Mouse (Mus musculus): ENCODE results near the gene Dcp1a.
"Not testable (repeated sequence)": the region's sequence is repeated elsewhere in the genome, so short reads cannot be mapped to it uniquely, and the experiment has no call there.

Gene Dcp1a

GRCm38 (mm10) chr14:30533780-30534450, 54.6 kb downstream of the Dcp1a start:
- no peaks in the 10 kb centered on the region for H3K27me3 ChIP-seq (ENCODE audit: control insufficient read depth, insufficient read depth, low read length, poor library complexity, severe bottlenecking)

DNA sequence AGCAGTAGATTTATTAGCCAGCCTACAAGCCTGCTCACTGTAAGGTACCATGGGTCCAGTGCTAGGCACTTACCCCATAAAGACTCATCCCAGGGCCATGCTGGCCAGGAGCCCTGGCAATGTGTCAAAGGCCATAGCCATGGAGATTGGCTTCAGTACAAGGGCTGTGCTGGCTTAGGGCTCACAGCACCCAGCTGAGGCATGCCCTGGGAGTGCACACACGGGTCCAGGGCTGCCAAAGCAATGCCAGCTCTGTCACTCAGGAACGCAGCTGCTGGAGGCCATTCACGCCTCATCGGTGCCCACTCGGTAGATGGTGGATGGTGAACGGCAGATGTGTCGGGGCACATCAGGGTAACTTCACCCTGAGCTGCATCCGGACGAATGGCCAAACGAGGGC, 62.2 kb downstream of the Dcp1a start:
- H3K27me3 ChIP-seq (ENCODE audit: control insufficient read depth, insufficient read depth, low read length, poor library complexity, severe bottlenecking): no peaks in the 10 kb centered on the region
- no peak for DNase-seq (ENCODE audit: low read depth, low spot score)
- H3K36me3 ChIP-seq (ENCODE audit: control insufficient read depth, insufficient read depth, low read length, poor library complexity, severe bottlenecking): no peaks in the 10 kb centered on the region

More at GRCm38 (mm10) chr14:30533780-30534450, 54.6 kb downstream of the Dcp1a start:
- H3K36me3 ChIP-seq (ENCODE audit: control insufficient read depth, insufficient read depth, low read length, poor library complexity, severe bottlenecking): no peaks in the 10 kb centered on the region
- DNase-seq (ENCODE audit: low read depth, low spot score): no peak

DNA sequence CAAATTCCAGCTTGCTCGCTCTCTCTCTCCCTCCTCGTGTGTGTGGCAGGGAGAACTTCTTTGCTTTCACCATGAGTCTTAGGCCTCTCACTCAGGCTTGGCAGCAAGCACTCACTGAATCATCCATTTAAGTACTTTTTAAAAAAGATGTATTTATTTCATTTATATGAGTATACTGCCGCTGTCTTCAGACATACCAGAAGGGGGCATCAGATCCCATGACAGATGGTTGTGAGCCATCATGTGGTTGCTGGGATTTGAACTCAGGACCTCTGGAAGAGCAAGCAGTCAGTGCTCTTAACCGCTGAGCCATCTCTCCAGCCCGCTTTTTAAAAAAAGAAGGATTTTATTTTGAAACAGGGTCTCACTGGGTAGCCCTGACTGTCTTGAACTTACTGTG, 64.0 kb downstream of the Dcp1a start:
- H3K27me3 ChIP-seq (ENCODE audit: control insufficient read depth, insufficient read depth, low read length, poor library complexity, severe bottlenecking); DNase-seq (ENCODE audit: low read depth, low spot score); H3K36me3 ChIP-seq (ENCODE audit: control insufficient read depth, insufficient read depth, low read length, poor library complexity, severe bottlenecking): not testable (repeated sequence)

GRCm38 (mm10) chr14:30548131-30548720, 68.9 kb downstream of the Dcp1a start, which contains the start of gene Tkt:
Gene Tkt, plus strand, starts transcription at chr14:30548359.
- DNase-seq (ENCODE audit: low read depth, low spot score): no peak
- Histone ChIP-seq H3K36me3 (ENCODE audit: control insufficient read depth, insufficient read depth, low read length, poor library complexity, severe bottlenecking) (no peaks in the 10 kb centered on the region), H3K27me3 (ENCODE audit: control insufficient read depth, insufficient read depth, low read length, poor library complexity, severe bottlenecking) (no peaks in the 10 kb centered on the region)

GRCm38 (mm10) chr14:30548965-30549776, 69.8 kb downstream of the Dcp1a start:
- no peaks in the 10 kb centered on the region for H3K27me3 ChIP-seq (ENCODE audit: control insufficient read depth, insufficient read depth, low read length, poor library complexity, severe bottlenecking)
- peak; percentile 92 for DNase-seq (ENCODE audit: low read depth, low spot score)
- H3K36me3 ChIP-seq (ENCODE audit: control insufficient read depth, insufficient read depth, low read length, poor library complexity, severe bottlenecking): no peaks in the 10 kb centered on the region

GRCm38 (mm10) chr14:30549777-30550149, 70.4 kb downstream of the Dcp1a start:
- H3K36me3 ChIP-seq (ENCODE audit: control insufficient read depth, insufficient read depth, low read length, poor library complexity, severe bottlenecking): no peaks in the 10 kb centered on the region
- H3K27me3 ChIP-seq (ENCODE audit: control insufficient read depth, insufficient read depth, low read length, poor library complexity, severe bottlenecking): no peaks in the 10 kb centered on the region
- peak; percentile 39 for DNase-seq (ENCODE audit: low read depth, low spot score)

GRCm38 (mm10) chr14:30550232-30551070, 71.1 kb downstream of the Dcp1a start:
- no peaks in the 10 kb centered on the region for H3K36me3 ChIP-seq (ENCODE audit: control insufficient read depth, insufficient read depth, low read length, poor library complexity, severe bottlenecking)

GRCm38 (mm10) chr14:30551509-30551908, 72.2 kb downstream of the Dcp1a start:
- peak; percentile 38 for DNase-seq (ENCODE audit: low read depth, low spot score)
- no peaks in the 10 kb centered on the region for H3K27me3 ChIP-seq (ENCODE audit: control insufficient read depth, insufficient read depth, low read length, poor library complexity, severe bottlenecking)
- H3K36me3 ChIP-seq (ENCODE audit: control insufficient read depth, insufficient read depth, low read length, poor library complexity, severe bottlenecking): peaks cover 4% of the 10 kb centered on the region

More at GRCm38 (mm10) chr14:30550232-30551070, 71.1 kb downstream of the Dcp1a start:
- no peaks in the 10 kb centered on the region for H3K27me3 ChIP-seq (ENCODE audit: control insufficient read depth, insufficient read depth, low read length, poor library complexity, severe bottlenecking)
- no peak for DNase-seq (ENCODE audit: low read depth, low spot score)

DNA sequence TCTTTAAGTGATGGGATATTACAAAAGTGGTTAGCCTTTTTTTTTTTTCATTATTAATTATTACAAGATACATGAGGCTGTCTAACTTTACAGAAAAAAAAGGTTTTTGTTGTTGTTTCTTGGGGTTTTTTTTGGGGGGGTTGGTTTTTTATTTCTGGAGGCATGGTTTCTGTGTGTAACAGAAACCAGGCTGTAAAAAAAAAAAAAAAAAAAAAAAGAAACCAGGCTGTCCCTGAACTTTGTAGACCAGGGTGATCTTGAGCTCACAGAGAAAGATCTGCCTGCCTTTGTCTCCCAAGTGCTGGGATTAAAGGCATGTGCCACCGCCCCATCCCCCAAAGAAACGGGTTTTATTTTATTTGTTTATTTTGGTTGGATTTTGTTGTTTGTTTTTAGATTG, 72.6 kb downstream of the Dcp1a start:
- peaks cover 5% of the 10 kb centered on the region for H3K36me3 ChIP-seq (ENCODE audit: control insufficient read depth, insufficient read depth, low read length, poor library complexity, severe bottlenecking)
- H3K27me3 ChIP-seq (ENCODE audit: control insufficient read depth, insufficient read depth, low read length, poor library complexity, severe bottlenecking): no peaks in the 10 kb centered on the region
- no peak for DNase-seq (ENCODE audit: low read depth, low spot score)

DNA sequence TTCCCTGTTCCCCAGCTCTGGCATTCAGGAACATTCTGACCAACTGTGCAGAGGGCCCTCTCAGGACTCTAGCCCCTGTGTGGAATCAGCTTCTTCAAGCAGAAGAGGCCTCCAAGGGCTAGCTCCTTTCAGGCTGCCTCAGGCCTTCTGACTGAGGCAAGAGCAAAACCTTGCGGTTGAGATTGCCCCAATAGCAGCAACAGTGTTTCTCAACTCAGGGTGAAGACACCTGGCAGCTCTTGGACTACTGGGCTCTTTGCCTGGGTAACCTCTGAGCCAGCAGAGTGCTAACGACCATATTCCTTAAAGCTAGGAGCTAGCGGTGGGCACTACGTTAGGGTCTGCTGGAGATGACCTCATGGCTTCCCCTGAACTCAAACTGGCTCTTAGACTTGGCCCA, 73.8 kb downstream of the Dcp1a start:
- Histone ChIP-seq H3K36me3 (ENCODE audit: control insufficient read depth, insufficient read depth, low read length, poor library complexity, severe bottlenecking) (peaks cover 6% of the 10 kb centered on the region), H3K27me3 (ENCODE audit: control insufficient read depth, insufficient read depth, low read length, poor library complexity, severe bottlenecking) (no peaks in the 10 kb centered on the region)
- no peak for DNase-seq (ENCODE audit: low read depth, low spot score)

DNA sequence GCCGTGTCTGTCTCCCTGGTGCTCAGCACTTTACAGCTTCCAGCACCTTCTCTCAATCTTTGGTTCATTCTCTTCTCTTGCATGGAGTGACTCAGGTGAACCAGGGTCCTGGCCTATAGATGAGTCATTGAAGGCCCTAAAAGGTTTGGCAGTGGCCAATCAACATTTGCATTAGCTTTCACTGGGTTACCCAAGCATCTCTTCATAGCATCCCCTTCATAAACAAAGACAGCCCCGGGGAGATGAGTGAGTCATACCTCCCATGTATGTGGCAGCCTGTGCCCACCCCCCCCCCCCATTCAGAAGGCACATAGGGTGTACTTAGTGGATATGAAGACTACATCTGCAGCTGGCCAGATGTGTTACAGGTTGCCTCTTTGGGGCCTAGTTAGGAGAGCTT, 77.3 kb downstream of the Dcp1a start:
- H3K36me3 ChIP-seq (ENCODE audit: control insufficient read depth, insufficient read depth, low read length, poor library complexity, severe bottlenecking): peaks cover 21% of the 10 kb centered on the region

GRCm38 (mm10) chr14:30557730-30558129, 78.4 kb downstream of the Dcp1a start:
- Histone ChIP-seq H3K36me3 (ENCODE audit: control insufficient read depth, insufficient read depth, low read length, poor library complexity, severe bottlenecking) (peaks cover 21% of the 10 kb centered on the region), H3K27me3 (ENCODE audit: control insufficient read depth, insufficient read depth, low read length, poor library complexity, severe bottlenecking) (no peaks in the 10 kb centered on the region)
- no peak for DNase-seq (ENCODE audit: low read depth, low spot score)

More for the DNA sequence above, 77.3 kb downstream of the Dcp1a start:
- H3K27me3 ChIP-seq (ENCODE audit: control insufficient read depth, insufficient read depth, low read length, poor library complexity, severe bottlenecking): no peaks in the 10 kb centered on the region
- no peak for DNase-seq (ENCODE audit: low read depth, low spot score)

GRCm38 (mm10) chr14:30559321-30559850, 80.1 kb downstream of the Dcp1a start:
- H3K36me3 ChIP-seq (ENCODE audit: control insufficient read depth, insufficient read depth, low read length, poor library complexity, severe bottlenecking): peaks cover 23% of the 10 kb centered on the region
- no peak for DNase-seq (ENCODE audit: low read depth, low spot score)
- H3K27me3 ChIP-seq (ENCODE audit: control insufficient read depth, insufficient read depth, low read length, poor library complexity, severe bottlenecking): no peaks in the 10 kb centered on the region

- no peak for DNase-seq (ENCODE audit: low read depth, low spot score)
- no peaks in the 10 kb centered on the region for H3K27me3 ChIP-seq (ENCODE audit: control insufficient read depth, insufficient read depth, low read length, poor library complexity, severe bottlenecking)
- H3K36me3 ChIP-seq (ENCODE audit: control insufficient read depth, insufficient read depth, low read length, poor library complexity, severe bottlenecking): peaks cover 27% of the 10 kb centered on the region
These were observed 81.6 kb downstream of the Dcp1a start for GRCm38 (mm10) chr14:30560803-30561389.
